Mouse (Mus musculus): ENCODE data around the gene Gclc. TPM values are rescaled to one million over a fixed set of nuclear protein-coding genes. Genes with fewer than 3 reads are reported as not detected.
A peak's percentile ranks its signal among the peaks of the same experiment; 100 is the strongest.

Gene Gclc
- polyA plus RNA-seq, 1 experiment from 2014 or later = 20.3 TPM

DNA sequence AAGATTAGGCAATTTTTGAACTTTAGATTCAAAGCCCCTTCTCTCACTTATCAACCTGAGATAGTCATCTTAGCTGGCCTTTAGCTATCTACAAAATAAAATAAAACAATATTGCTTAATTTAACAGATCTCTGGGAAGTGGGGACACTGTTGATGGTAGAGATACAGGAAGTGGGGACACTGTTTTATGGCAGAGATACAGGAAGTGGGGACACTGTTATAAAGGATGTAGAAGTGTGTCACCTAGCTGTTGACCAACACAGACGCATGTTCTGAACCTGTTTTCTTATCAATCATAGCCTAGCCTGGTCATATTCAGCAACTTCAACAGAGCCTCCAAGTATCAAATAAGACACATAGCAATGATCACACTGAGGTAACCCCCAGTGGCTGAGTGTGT is 38.3 kb upstream of the Gclc start:
- ATAC-seq (no peak), DNase-seq (ENCODE audit: low spot score) (no peak)
- Histone ChIP-seq H3K4me3 (ENCODE audit: low read depth, low read length) (no peak overlapping the region), H3K4me1 (ENCODE audit: control insufficient read depth, insufficient read depth, low read length) (no peaks in the 10 kb centered on the region), H3K27ac (ENCODE audit: low read depth, low read length) (no peak overlapping the region), H3K36me3 (ENCODE audit: control insufficient read depth, insufficient read depth, low read length) (no peaks in the 10 kb centered on the region), H3K9me3 (replicated peaks; ENCODE audit: control insufficient read depth, low read length) (no peaks in the 10 kb centered on the region), H3K4me2 (ENCODE audit: low read length) (no peak overlapping the region), H3K27me3 (replicated peaks; ENCODE audit: control insufficient read depth, insufficient read depth, low read length) (no peaks in the 10 kb centered on the region), H3K9ac (ENCODE audit: low read length) (no peak overlapping the region)
- 97% methylated on average over 1 of the region's 1 CpGs for WGBS

DNA sequence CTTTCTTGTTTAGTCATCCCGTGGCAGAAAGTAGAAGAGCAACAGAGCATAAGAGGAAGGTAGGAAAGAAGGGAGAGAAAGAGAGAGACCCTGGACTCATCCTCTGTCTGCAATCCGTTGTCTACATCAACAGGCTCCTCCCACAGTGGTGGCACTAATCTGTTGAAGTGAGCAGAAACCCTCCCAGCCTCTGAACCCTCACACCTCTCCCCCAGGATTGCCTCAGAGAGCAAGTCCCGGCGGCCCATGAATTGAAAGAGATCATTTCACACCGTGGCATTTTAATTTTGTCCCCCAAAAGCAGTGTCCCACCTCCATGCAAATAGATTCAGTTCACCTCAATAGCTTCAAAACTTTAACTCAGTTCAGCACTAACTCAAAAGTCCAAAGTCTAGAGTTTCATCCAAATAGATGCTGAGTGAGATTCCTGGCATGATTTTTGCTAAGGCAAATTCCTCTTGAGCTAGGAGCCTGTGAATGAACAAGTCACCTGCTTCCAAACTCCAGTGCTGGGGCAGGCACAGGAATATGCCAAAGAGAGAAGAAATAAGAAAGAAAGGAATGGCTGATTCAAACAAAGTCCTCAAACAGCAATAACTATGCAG is 36.4 kb upstream of the Gclc start:
- WGBS = 64% methylated on average over 5 of the region's 5 CpGs
- no peak overlapping the region for H3K4me2 ChIP-seq (ENCODE audit: low read length)
- no peak for DNase-seq (ENCODE audit: low spot score)
- H3K27me3 ChIP-seq (replicated peaks; ENCODE audit: control insufficient read depth, insufficient read depth, low read length) = no peaks in the 10 kb centered on the region
- H3K4me3 ChIP-seq (ENCODE audit: low read depth, low read length) = no peak overlapping the region
- no peaks in the 10 kb centered on the region for H3K36me3 ChIP-seq (ENCODE audit: control insufficient read depth, insufficient read depth, low read length)
- H3K9ac ChIP-seq (ENCODE audit: low read length) = no peak overlapping the region
- H3K9me3 ChIP-seq (replicated peaks; ENCODE audit: control insufficient read depth, low read length) = no peaks in the 10 kb centered on the region
- H3K27ac ChIP-seq (ENCODE audit: low read depth, low read length) = no peak overlapping the region
- ATAC-seq = no peak
- no peaks in the 10 kb centered on the region for H3K4me1 ChIP-seq (ENCODE audit: control insufficient read depth, insufficient read depth, low read length)

DNA sequence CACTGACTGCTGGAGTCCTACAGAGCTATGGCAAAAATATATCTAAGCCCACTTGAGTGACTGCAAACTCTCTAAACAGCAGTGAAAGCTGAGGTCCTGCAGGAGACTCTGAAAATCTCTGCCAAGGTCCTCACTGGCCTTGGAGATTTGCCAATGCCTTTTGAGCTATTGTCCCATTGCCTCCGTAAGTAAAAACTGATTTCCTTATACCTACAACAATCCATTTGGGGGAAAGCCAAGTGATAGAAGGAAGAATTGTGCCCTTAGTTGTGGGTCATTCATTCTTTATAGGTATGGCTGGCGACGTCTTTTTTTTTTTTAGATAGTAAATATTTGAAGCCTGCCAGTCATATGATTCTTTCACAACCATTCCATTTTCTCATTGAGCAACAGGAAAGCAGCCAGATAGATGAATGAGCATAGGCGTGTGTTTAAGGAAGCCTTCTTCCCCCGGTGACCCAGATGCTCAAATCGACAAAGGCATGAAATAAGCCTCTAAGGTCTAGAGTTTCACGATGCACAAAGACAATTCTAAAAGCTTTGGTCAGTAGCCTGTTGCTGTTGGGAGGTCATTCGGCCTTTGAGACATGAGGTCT is 35.4 kb upstream of the Gclc start:
- 72% methylated on average over 8 of the region's 8 CpGs for WGBS
- ATAC-seq (no peak), DNase-seq (ENCODE audit: low spot score) (peak; percentile 10)
- Histone ChIP-seq H3K27ac (ENCODE audit: low read depth, low read length) (no peak overlapping the region), H3K9me3 (replicated peaks; ENCODE audit: control insufficient read depth, low read length) (no peaks in the 10 kb centered on the region), H3K4me2 (ENCODE audit: low read length) (no peak overlapping the region), H3K9ac (ENCODE audit: low read length) (no peak overlapping the region), H3K27me3 (replicated peaks; ENCODE audit: control insufficient read depth, insufficient read depth, low read length) (no peaks in the 10 kb centered on the region), H3K4me1 (ENCODE audit: control insufficient read depth, insufficient read depth, low read length) (no peaks in the 10 kb centered on the region), H3K36me3 (ENCODE audit: control insufficient read depth, insufficient read depth, low read length) (no peaks in the 10 kb centered on the region), H3K4me3 (ENCODE audit: low read depth, low read length) (no peak overlapping the region)

DNA sequence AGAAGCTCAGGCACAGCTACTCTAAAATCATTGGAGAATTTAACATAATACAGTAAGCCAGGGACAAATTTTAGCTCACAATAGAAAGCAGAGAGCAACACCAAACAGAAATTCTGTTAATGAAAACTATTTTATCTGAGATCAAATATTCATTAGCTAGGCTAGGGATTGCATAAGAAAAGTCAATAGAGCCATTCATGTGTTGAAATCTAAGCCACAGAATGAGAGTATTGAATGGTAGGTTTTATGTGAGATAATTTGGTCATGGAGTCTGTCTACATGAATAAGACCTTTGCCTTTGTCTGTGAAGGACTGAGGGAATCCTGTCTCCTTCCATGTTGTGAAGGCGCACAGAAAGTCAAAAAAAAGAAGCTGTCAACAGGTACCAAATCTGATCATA is 34.7 kb upstream of the Gclc start:
- Histone ChIP-seq H3K9me3 (replicated peaks; ENCODE audit: control insufficient read depth, low read length) (no peaks in the 10 kb centered on the region), H3K4me1 (ENCODE audit: control insufficient read depth, insufficient read depth, low read length) (no peaks in the 10 kb centered on the region), H3K4me3 (ENCODE audit: low read depth, low read length) (no peak overlapping the region), H3K9ac (ENCODE audit: low read length) (no peak overlapping the region), H3K27ac (ENCODE audit: low read depth, low read length) (no peak overlapping the region), H3K27me3 (replicated peaks; ENCODE audit: control insufficient read depth, insufficient read depth, low read length) (no peaks in the 10 kb centered on the region), H3K36me3 (ENCODE audit: control insufficient read depth, insufficient read depth, low read length) (no peaks in the 10 kb centered on the region), H3K4me2 (ENCODE audit: low read length) (no peak overlapping the region)
- no peak for DNase-seq (ENCODE audit: low spot score)
- WGBS = 94% methylated on average over 1 of the region's 1 CpGs
- ATAC-seq = no peak

DNA sequence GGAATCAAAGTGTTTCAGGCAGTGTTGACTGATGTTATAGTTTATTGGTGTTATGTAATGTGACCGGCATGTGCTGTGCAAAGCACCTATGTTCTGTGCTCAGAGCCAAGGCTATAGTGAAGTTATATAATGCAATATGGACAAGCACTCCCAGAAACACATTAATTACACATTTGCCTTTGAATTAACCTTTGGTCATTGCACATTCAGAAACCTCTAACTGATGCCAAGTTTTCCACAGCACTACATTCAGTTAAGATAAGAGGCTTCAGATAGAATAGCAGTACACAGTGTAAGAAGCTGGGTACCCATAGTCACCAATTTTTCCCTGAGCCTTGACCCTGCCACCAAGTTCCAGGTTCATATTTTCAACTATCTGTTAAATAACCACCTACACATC is 32.0 kb upstream of the Gclc start:
- Histone ChIP-seq H3K36me3 (ENCODE audit: control insufficient read depth, insufficient read depth, low read length) (no peaks in the 10 kb centered on the region), H3K4me1 (ENCODE audit: control insufficient read depth, insufficient read depth, low read length) (no peaks in the 10 kb centered on the region), H3K9ac (ENCODE audit: low read length) (no peak overlapping the region), H3K27me3 (replicated peaks; ENCODE audit: control insufficient read depth, insufficient read depth, low read length) (no peaks in the 10 kb centered on the region), H3K4me2 (ENCODE audit: low read length) (no peak overlapping the region), H3K9me3 (replicated peaks; ENCODE audit: control insufficient read depth, low read length) (no peaks in the 10 kb centered on the region), H3K27ac (ENCODE audit: low read depth, low read length) (no peak overlapping the region), H3K4me3 (ENCODE audit: low read depth, low read length) (no peak overlapping the region)
- 97% methylated on average over 1 of the region's 1 CpGs for WGBS
- DNase-seq (ENCODE audit: low spot score) (no peak), ATAC-seq (no peak)

DNA sequence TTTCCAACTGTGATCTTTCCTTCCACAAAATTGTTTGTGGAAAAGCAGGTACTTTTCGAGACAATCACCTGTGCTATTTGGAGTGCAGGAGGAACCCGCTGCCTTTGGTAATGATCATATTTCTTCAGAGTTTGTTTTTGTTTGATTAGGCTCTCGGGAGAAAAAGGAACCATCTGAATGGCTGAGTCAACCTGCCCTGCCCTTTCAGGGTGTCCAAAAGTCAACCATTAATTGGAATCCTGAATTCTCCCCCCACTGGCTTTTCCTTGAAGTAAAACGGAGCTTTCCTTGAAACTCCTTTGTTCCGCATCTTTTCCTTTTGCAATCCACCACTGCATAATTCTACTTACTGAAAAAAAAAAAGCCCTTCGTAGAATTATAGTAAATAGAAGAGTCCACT is 30.1 kb upstream of the Gclc start:
- no peak overlapping the region for H3K4me3 ChIP-seq (ENCODE audit: low read depth, low read length)
- no peaks in the 10 kb centered on the region for H3K9me3 ChIP-seq (replicated peaks; ENCODE audit: control insufficient read depth, low read length)
- no peak for DNase-seq (ENCODE audit: low spot score)
- WGBS = 81% methylated on average over 6 of the region's 6 CpGs
- no peak overlapping the region for H3K4me2 ChIP-seq (ENCODE audit: low read length)
- ATAC-seq = no peak
- H3K4me1 ChIP-seq (ENCODE audit: control insufficient read depth, insufficient read depth, low read length) = no peaks in the 10 kb centered on the region
- no peak overlapping the region for H3K9ac ChIP-seq (ENCODE audit: low read length)
- H3K27ac ChIP-seq (ENCODE audit: low read depth, low read length) = no peak overlapping the region
- no peaks in the 10 kb centered on the region for H3K36me3 ChIP-seq (ENCODE audit: control insufficient read depth, insufficient read depth, low read length)
- no peaks in the 10 kb centered on the region for H3K27me3 ChIP-seq (replicated peaks; ENCODE audit: control insufficient read depth, insufficient read depth, low read length)

DNA sequence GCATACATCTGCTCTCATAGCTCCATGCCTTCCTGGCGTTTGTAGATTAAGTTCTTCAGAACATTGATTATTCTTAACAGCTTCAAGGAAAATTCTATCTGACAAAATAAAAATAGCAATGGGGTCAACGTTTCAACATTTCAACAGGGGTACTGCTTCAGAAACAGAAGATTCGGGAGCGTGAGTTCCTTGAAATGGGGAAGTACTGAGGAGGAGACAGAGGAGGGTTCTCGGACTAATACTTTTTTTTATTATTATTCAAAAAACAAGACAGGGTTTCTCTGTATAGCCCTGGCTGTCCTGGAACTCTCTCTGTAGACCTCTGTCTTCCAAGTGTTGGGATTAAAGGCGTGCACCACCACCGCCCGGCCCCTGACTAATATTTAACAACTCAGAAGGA is 28.9 kb upstream of the Gclc start:
- 94% methylated on average over 8 of the region's 8 CpGs for WGBS
- H3K27me3 ChIP-seq (replicated peaks; ENCODE audit: control insufficient read depth, insufficient read depth, low read length) = no peaks in the 10 kb centered on the region
- H3K4me2 ChIP-seq (ENCODE audit: low read length) = no peak overlapping the region
- no peak for DNase-seq (ENCODE audit: low spot score)
- H3K9ac ChIP-seq (ENCODE audit: low read length) = no peak overlapping the region
- H3K4me1 ChIP-seq (ENCODE audit: control insufficient read depth, insufficient read depth, low read length) = no peaks in the 10 kb centered on the region
- ATAC-seq = no peak
- no peak overlapping the region for H3K27ac ChIP-seq (ENCODE audit: low read depth, low read length)
- H3K4me3 ChIP-seq (ENCODE audit: low read depth, low read length) = no peak overlapping the region
- no peaks in the 10 kb centered on the region for H3K9me3 ChIP-seq (replicated peaks; ENCODE audit: control insufficient read depth, low read length)
- H3K36me3 ChIP-seq (ENCODE audit: control insufficient read depth, insufficient read depth, low read length) = no peaks in the 10 kb centered on the region

DNA sequence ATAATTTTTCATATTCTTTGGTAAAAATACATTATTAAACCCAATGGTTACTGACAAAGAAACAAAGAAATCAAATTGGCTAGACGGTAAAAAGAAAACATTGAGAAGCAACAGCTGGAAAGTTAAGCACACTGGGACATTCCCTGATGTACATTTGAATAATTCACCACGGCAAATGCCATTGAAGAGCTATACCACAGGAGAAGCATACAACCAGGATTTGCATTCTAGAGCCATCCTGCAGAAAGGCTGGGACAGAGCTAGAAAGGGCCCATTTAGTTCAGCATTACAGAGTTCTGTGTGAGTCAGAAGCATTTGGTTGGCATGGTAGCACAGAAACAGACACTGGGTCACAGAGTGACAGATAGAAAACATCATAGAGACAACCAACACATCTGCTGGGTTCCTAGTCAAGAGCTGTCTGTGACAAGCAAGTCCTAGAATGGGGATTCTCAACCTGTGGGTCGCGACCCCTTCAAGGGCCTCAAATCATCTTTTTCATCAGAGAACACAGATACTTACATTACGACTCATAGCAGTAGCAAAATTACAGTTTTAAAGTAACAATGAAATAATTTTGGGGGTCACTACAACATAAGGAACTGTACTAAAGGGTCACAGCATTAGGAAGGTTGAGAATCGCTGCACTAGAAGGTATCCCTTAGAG is 28.2 kb upstream of the Gclc start:
- Histone ChIP-seq H3K27me3 (replicated peaks; ENCODE audit: control insufficient read depth, insufficient read depth, low read length) (no peaks in the 10 kb centered on the region), H3K9me3 (replicated peaks; ENCODE audit: control insufficient read depth, low read length) (no peaks in the 10 kb centered on the region), H3K4me1 (ENCODE audit: control insufficient read depth, insufficient read depth, low read length) (no peaks in the 10 kb centered on the region), H3K9ac (ENCODE audit: low read length) (no peak overlapping the region), H3K36me3 (ENCODE audit: control insufficient read depth, insufficient read depth, low read length) (no peaks in the 10 kb centered on the region), H3K27ac (ENCODE audit: low read depth, low read length) (no peak overlapping the region), H3K4me2 (ENCODE audit: low read length) (no peak overlapping the region), H3K4me3 (ENCODE audit: low read depth, low read length) (no peak overlapping the region)
- WGBS = 88% methylated on average over 6 of the region's 6 CpGs
- ATAC-seq (no peak), DNase-seq (ENCODE audit: low spot score) (no peak)

DNA sequence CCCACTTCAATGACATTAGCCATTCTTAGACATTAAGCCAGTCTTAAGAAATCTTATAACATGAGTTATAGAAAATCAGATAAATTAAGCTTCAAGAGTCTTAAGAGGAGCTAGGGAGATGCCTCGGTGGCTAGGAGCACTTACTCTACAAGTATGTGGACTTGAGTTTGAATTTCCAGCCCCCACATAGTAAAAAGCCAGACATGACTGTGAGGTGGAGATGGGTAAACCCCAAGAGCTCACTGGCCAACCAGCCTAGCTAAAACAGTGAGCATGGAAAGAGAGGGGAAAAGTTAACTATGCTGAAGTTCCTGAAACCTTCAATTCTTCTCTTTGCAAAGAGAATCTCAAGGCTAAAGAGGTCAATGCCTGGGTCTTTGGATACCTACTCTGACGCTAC is 27.3 kb upstream of the Gclc start:
- H3K9ac ChIP-seq (ENCODE audit: low read length) = no peak overlapping the region
- H3K9me3 ChIP-seq (replicated peaks; ENCODE audit: control insufficient read depth, low read length) = no peaks in the 10 kb centered on the region
- H3K36me3 ChIP-seq (ENCODE audit: control insufficient read depth, insufficient read depth, low read length) = no peaks in the 10 kb centered on the region
- H3K4me3 ChIP-seq (ENCODE audit: low read depth, low read length) = no peak overlapping the region
- H3K27ac ChIP-seq (ENCODE audit: low read depth, low read length) = no peak overlapping the region
- no peaks in the 10 kb centered on the region for H3K4me1 ChIP-seq (ENCODE audit: control insufficient read depth, insufficient read depth, low read length)
- no peaks in the 10 kb centered on the region for H3K27me3 ChIP-seq (replicated peaks; ENCODE audit: control insufficient read depth, insufficient read depth, low read length)
- ATAC-seq = no peak
- WGBS = 86% methylated on average over 2 of the region's 2 CpGs
- no peak for DNase-seq (ENCODE audit: low spot score)
- H3K4me2 ChIP-seq (ENCODE audit: low read length) = no peak overlapping the region

All from forebrain, embryonic 14.5 days (tissue).